Mouse (Mus musculus): ENCODE measurements at regions not wholly inside any gene's neighbourhood (a gene's known extent, or its start where the extent isn't known, plus 50 kb on each side); places are given as distances from the start of the nearest gene placed in this dataset.

- in situ Hi-C loops (cut with MboI; ENCODE audit: unreplicated experiment in 2 of 2) = no loop called here
These were observed 1132.2 kb upstream of the A1bg start for GRCm38 (mm10) chr15:62055011-62055410.

DNA sequence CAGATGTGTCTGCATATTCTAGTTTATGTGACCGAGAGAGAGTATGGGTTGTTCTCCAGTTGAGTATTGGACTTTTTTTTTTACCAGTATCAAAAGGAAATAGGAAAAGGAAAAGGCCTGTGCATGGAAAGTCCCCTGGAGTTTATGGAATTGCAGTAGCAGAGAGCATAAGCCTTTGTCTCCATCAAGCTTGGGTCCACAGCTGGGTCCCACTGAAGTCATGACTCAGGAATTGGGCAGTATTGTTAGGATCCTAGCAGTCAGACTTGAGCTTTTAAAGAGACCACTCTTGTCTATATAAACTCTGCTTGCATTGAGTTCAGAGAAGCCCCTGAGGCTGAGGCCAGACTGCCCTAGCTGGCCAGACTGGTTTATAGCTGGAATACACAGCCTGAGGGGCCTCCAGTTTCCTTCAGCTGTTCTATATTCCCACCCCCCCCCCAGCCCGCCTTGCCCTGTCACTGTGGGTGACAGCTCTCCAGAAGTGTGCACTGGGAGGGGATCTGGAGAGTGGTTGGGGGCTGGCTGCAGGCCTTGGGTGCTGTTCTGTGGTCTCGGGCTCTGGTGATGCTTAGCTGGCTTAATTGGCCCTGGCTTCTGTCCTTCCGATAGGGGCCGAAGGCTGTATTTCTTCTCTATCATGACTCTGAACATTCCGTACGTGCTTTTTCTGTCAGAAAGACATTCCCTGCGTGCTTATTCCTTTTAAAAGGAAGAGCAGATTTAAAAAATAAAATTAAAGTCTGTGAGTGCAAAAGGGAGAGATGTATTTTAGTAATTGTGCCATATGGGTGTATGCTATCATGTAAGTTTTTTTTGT, 1130.8 kb upstream of the A1bg start:
- in situ Hi-C loops (cut with MboI; ENCODE audit: unreplicated experiment in 2 of 2) = no loop called here

- in situ Hi-C loops (cut with MboI; ENCODE audit: unreplicated experiment in 2 of 2) = no loop called here
These were observed 1126.6 kb upstream of the A1bg start for GRCm38 (mm10) chr15:62049416-62049815.

- in situ Hi-C loops (cut with MboI; ENCODE audit: unreplicated experiment in 2 of 2) = no loop called here
These were observed 1126.2 kb upstream of the A1bg start for GRCm38 (mm10) chr15:62048981-62049380.

DNA sequence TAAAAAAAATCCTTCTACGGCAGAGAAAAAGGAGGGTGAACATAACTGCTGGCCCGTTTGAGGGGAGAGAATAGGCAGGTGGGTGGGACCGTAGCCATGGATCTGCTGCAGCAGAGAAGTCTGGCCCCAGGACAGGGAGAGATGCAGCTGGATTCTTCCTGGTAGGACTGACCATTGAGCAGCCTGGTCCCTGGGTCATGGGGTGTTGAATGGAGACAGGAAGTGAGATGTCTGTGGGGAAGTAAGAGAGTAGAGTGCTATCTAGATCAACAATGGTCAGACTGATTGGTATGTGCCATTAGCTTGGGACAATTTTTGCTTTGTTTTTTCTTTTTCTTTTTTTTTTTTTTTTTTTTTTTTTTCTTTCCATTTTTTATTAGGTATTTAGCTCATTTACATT, 1123.5 kb upstream of the A1bg start:
- in situ Hi-C loops (cut with MboI; ENCODE audit: unreplicated experiment in 2 of 2) = no loop called here

DNA sequence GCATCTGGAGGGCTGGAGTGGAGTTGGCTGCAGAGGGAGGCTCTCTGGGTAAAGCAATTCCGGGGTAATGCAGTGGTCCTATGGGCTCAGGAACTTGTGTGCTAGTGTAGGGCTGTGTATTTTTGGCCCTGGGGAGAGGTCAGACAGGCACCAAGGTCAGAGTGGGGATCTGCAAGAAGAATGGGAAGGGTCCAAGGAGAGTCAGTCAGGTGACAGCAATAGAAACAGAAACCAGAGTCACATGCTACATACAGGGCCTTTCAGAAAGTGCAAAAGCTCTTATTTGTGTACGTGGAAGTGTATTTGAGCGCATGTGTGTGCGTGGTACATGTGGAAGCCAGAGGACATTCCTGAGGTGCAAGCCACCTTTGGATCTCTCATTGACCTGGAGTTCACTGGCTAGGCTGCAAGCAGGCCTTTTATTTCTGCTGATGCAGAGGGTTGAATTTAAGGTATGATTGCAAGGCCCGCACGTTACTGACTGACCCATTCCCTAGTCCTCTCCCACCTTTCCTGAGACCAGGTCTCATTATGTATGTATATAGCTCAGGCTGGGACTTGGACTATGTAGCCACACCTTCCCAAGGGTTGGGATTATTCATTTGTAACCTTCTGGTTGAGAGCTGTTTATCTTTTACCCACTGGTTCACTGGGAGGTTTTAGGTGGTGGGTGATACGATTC, 1122.0 kb upstream of the A1bg start:
- in situ Hi-C loops (cut with MboI; ENCODE audit: unreplicated experiment in 2 of 2) = no loop called here

DNA sequence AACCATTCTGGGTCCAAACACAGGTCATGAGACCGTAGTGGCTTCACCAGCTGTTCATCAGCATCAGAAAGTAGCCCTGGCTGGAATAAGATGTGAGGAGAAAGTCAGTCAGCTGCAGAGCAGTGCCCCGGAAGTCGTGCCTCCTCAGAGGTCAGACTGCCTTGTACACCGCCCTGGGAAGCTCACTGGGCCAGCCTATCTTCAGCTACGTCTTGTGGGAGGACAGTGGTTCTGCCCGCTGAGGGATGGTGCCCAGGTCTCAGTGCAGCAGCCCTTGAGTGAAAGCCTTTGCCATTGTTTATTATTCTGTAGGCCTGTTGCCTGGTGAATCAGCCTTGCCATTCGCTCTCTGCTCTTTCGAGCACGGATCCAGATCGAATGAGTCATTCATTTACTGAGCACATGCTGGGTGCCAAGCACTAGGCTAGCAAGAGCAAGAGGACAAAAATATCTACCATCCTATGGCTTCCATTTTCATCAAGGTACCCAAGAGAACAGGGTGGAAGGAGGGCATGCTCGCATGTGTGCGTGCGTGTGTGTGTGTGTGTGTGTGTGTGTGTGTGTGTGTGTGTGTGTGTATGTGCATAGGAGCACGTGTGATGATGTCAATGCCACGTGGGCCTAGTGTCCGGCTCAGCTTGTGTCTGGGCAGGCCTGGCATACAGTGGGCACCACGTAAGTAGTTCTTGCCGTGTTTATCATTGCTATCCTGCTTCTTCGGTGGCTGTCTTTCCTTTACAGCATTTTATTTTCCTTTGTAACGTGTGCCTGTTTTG, 1121.0 kb upstream of the A1bg start:
- in situ Hi-C loops (cut with MboI; ENCODE audit: unreplicated experiment in 2 of 2) = no loop called here

GRCm38 (mm10) chr15:62042924-62043504, 1120.2 kb upstream of the A1bg start:
- in situ Hi-C loops (cut with MboI; ENCODE audit: unreplicated experiment in 2 of 2) = no loop called here

Measured in v-Abl transformed pro-B cells (cell line).